Mouse (Mus musculus) E14TG2a.4 (cell line): ENCODE data around the gene Cd82.
A peak's percentile ranks its signal among the peaks of the same experiment; 100 is the strongest.

Source experiments
- H3K27me3 ChIP-seq: 2 replicates; pipeline ENCODE4 v1.6.1; 2014; ENCODE audit warnings: low read length, control low read depth; ENCODE audit not compliant: insufficient read depth
- H3K36me3 ChIP-seq: 2 replicates; pipeline ENCODE4 v1.6.1; 2014; ENCODE audit warnings: low read length, control low read depth; ENCODE audit not compliant: insufficient read depth
- H3K4me1 ChIP-seq: replicated peaks from 2 replicates; pipeline ENCODE4 v1.6.1; 2014; ENCODE audit warnings: low read depth, low read length, control low read depth
- H3K4me3 ChIP-seq: replicated peaks from 2 replicates; pipeline ENCODE4 v1.5.1; 2014; ENCODE audit warnings: mild to moderate bottlenecking, low read length
- H3K9me3 ChIP-seq: 2 replicates; pipeline ENCODE4 v1.6.1; 2014; ENCODE audit warnings: low read length, control low read depth
- CTCF ChIP-seq: conservative IDR thresholded peaks from 2 replicates; pipeline ENCODE4 v1.5.1; 2014; ENCODE audit warnings: low read length
- NANOG ChIP-seq: IDR thresholded peaks from 2 replicates; pipeline ENCODE4 v1.6.1; 2014; ENCODE audit warnings: borderline replicate concordance, low read length, mixed read lengths
- POU5F1 ChIP-seq: IDR thresholded peaks from 2 replicates; pipeline ENCODE4 v1.6.1; 2014; ENCODE audit warnings: low read length, borderline replicate concordance

Cd82 gene

GRCm38 (mm10) chr2:93421320-93421719 lies 41.6 kb downstream of the Cd82 start:
- H3K4me3 ChIP-seq: no peak overlapping the region
- no peaks in the 10 kb centered on the region for H3K36me3 ChIP-seq
- no peaks in the 10 kb centered on the region for H3K9me3 ChIP-seq
- peak; percentile 80 for TF ChIP-seq CTCF
- no peak for TF ChIP-seq NANOG
- no peak for TF ChIP-seq POU5F1
- peaks cover 32% of the 10 kb centered on the region for H3K27me3 ChIP-seq
- peaks cover 14% of the 10 kb centered on the region; the same call in 1 of the 2 replicates for H3K4me1 ChIP-seq

DNA sequence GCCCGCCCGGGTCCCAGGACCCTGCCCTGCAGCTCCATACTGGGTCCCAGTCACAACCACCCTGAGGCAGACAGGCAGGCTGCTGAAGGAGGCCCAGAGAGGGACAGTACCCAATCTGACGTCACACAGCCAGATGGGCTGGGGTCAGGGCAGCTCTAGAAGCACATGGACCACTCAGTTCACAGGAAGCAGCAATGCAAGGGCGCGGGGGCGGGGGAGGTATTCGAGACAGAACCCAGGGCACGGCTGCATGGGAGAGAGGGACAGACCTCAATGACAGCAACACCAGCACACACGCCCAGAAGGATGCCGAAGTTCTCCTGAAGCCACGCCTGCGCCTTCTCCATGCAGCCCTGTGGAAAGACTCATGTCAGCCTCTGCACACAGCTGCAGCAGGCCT lies 43.0 kb downstream of the Cd82 start:
- TF ChIP-seq CTCF (no peak), POU5F1 (no peak), NANOG (no peak)

GRCm38 (mm10) chr2:93418396-93418795 lies 44.5 kb downstream of the Cd82 start:
- Histone ChIP-seq H3K4me1 (peaks cover 14% of the 10 kb centered on the region; the same call in 1 of the 2 replicates), H3K4me3 (no peak overlapping the region), H3K36me3 (no peaks in the 10 kb centered on the region), H3K9me3 (no peaks in the 10 kb centered on the region), H3K27me3 (peaks cover 21% of the 10 kb centered on the region)
- TF ChIP-seq CTCF: peak; percentile 79
- TF ChIP-seq NANOG: no peak

More for the DNA sequence above, 43.0 kb downstream of the Cd82 start:
- H3K9me3 ChIP-seq: no peaks in the 10 kb centered on the region
- H3K27me3 ChIP-seq: peaks cover 21% of the 10 kb centered on the region
- H3K4me3 ChIP-seq: 0 out of 2 replicates have a peak overlapping the region, but pooled peaks have one; percentile 7
- peaks cover 14% of the 10 kb centered on the region; the same call in 1 of the 2 replicates for H3K4me1 ChIP-seq
- H3K36me3 ChIP-seq: no peaks in the 10 kb centered on the region

- Histone ChIP-seq H3K27me3 (peaks cover 28% of the 10 kb centered on the region; the same call in 1 of the 2 replicates), H3K4me3 (no peak overlapping the region), H3K4me1 (peaks cover 14% of the 10 kb centered on the region; the same call in 1 of the 2 replicates), H3K36me3 (no peaks in the 10 kb centered on the region), H3K9me3 (no peaks in the 10 kb centered on the region)
- TF ChIP-seq NANOG: no peak
- no peak for TF ChIP-seq POU5F1
- no peak for TF ChIP-seq CTCF
These were observed 45.8 kb downstream of the Cd82 start for GRCm38 (mm10) chr2:93416874-93417709.

GRCm38 (mm10) chr2:93415281-93415680 lies 47.7 kb downstream of the Cd82 start:
- Histone ChIP-seq H3K27me3 (peaks cover 29% of the 10 kb centered on the region), H3K4me1 (peaks cover 13% of the 10 kb centered on the region; the same call in 1 of the 2 replicates), H3K9me3 (no peaks in the 10 kb centered on the region), H3K36me3 (no peaks in the 10 kb centered on the region), H3K4me3 (no peak overlapping the region)
- TF ChIP-seq NANOG (no peak), POU5F1 (no peak), CTCF (peak; percentile 81)

DNA sequence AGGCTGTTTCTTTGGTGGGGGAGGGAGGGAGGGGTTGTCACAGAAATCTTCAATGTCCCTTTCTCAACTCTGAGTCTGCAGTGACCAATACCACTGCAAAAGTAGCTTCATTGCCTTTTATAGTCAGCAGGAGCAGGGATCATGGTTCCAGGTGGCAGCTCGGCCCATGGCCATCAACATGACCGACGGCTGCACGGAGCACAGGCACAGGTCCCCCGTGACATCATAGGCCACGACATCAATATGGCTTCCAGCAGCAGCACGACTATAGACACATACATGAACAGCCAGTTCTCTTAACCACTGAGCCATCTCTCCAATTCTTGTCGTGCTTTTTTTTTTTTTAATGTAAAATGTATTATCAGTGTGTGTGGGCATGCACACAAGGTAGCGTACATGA lies 48.8 kb downstream of the Cd82 start:
- Histone ChIP-seq H3K4me1 (0 out of 2 replicates have a peak, but pooled peaks cover 4% of the 10 kb centered on the region), H3K36me3 (no peaks in the 10 kb centered on the region), H3K27me3 (peaks cover 33% of the 10 kb centered on the region), H3K9me3 (no peaks in the 10 kb centered on the region), H3K4me3 (no peak overlapping the region)
- TF ChIP-seq NANOG (no peak), POU5F1 (no peak), CTCF (no peak)

DNA sequence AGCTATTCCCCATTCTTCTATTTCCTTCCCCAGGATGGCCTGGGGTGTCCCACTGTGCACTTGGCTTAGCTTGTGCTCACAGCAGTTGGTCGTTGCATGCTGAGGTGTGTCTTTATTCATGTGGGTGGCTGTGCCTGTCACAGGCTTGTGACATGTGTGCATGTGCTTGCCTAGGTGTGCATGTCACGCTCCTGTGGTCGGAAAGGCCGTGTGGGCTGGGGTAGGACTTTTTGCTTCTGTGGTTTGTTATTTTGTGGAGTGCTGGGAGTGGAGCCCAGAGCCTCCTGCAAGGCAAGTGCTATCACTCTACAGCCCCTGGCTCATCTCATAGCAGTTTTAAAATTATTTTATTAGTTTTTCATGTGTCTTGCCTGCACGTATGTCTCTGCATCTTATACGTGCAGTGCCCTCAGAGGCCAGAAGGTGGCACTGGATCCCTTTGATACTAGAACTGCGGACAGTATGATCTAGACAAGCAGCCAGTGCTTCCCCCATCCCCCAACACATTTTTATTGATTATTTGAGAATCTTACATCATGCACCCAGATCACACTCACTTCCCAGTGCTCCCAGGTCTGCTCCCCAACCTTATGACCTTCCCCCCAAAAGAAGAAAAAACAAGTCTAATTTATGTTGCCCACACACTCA lies 49.4 kb downstream of the Cd82 start:
- Histone ChIP-seq H3K9me3 (no peaks in the 10 kb centered on the region), H3K4me1 (0 out of 2 replicates have a peak, but pooled peaks cover under 1% of the 10 kb centered on the region), H3K36me3 (no peaks in the 10 kb centered on the region), H3K27me3 (peaks cover 39% of the 10 kb centered on the region), H3K4me3 (no peak overlapping the region)
- TF ChIP-seq POU5F1: no peak
- peak; percentile 58 for TF ChIP-seq CTCF

DNA sequence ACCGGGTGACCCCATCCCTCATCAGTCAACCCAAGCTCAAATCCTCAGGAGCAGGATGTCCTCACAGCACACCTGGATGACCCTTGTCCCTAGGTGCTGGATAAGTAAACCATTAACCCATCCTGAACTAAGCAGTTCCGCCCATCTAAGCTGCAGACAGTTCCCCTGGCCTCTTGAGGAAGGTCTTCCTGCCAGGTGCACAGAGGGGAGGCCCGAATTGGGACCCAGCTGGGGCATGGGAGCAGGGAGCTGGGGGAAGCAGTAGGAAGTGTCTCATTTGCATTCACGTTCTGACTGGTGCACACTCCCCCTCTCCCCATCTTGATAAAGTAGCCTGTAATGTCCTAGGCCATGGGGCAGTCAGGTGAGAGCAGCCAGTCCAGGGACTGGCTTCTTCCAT lies 50.8 kb downstream of the Cd82 start:
- Histone ChIP-seq H3K4me1 (no peaks in the 10 kb centered on the region), H3K4me3 (no peak overlapping the region), H3K36me3 (no peaks in the 10 kb centered on the region), H3K9me3 (no peaks in the 10 kb centered on the region), H3K27me3 (peaks cover 40% of the 10 kb centered on the region)
- no peak for TF ChIP-seq CTCF
- TF ChIP-seq POU5F1: no peak
- no peak for TF ChIP-seq NANOG
